Mouse (Mus musculus): ENCODE results near the gene Socs7. TPM values are rescaled to one million over a fixed set of nuclear protein-coding genes. Genes with fewer than 3 reads are reported as not detected.
A peak's percentile ranks its signal among the peaks of the same experiment; 100 is the strongest.
"Not testable (repeated sequence)": the region's sequence is repeated elsewhere in the genome, so short reads cannot be mapped to it uniquely, and the experiment has no call there.

The Socs7 gene
- 10.6 and 10.8 TPM in 2 replicates for polyA plus RNA-seq (2015; fragmentation: Nextera tagmentation; extraction: Ambion mirVana)

GRCm38 (mm10) chr11:97361948-97362648 is at the start of gene Socs7:
TSS of gene Socs7 (plus strand) at chr11:97362551.
- no peaks in the 10 kb centered on the region for H3K9me3 ChIP-seq
- peak; percentile 98 for ATAC-seq (replicated peaks)
- no peaks in the 10 kb centered on the region for H3K36me3 ChIP-seq (replicated peaks)
- peak within 1 kb of the TSS; percentile 95 for H3K4me3 ChIP-seq
- peaks cover 29% of the 10 kb centered on the region for H3K4me1 ChIP-seq
- peak within 1 kb of the TSS; percentile 94 for H3K4me2 ChIP-seq
- no peaks in the 10 kb centered on the region for H3K27me3 ChIP-seq (replicated peaks)
- peak within 1 kb of the TSS; percentile 87 for H3K27ac ChIP-seq
- WGBS = under 1% methylated on average over 28 of the region's 81 CpGs
- H3K9ac ChIP-seq = peak within 1 kb of the TSS; percentile 97

- H3K27ac ChIP-seq; ATAC-seq (replicated peaks); H3K27me3 ChIP-seq (replicated peaks); H3K4me2 ChIP-seq; H3K4me3 ChIP-seq; H3K36me3 ChIP-seq (replicated peaks); H3K9ac ChIP-seq; H3K9me3 ChIP-seq: not testable (repeated sequence)
- 85% methylated on average over 1 of the region's 1 CpGs for WGBS
- peaks cover 37% of the 10 kb centered on the region for H3K4me1 ChIP-seq
Observed at GRCm38 (mm10) chr11:97312871-97313270, 49.5 kb upstream of the Socs7 start.

- Histone ChIP-seq H3K27me3 (replicated peaks) (no peaks in the 10 kb centered on the region), H3K4me1 (peaks cover 37% of the 10 kb centered on the region), H3K4me3 (no peak overlapping the region), H3K9ac (no peak overlapping the region), H3K36me3 (replicated peaks) (no peaks in the 10 kb centered on the region), H3K9me3 (no peaks in the 10 kb centered on the region), H3K4me2 (no peak overlapping the region), H3K27ac (no peak overlapping the region)
- 91% methylated on average over 3 of the region's 3 CpGs for WGBS
- ATAC-seq (replicated peaks) = no peak
Observed at GRCm38 (mm10) chr11:97314110-97314509, 48.2 kb upstream of the Socs7 start.

- H3K27me3 ChIP-seq (replicated peaks) = no peaks in the 10 kb centered on the region
- H3K9ac ChIP-seq = peak overlapping the region; percentile 25; the same call in 1 of the 2 replicates
- peak overlapping the region; percentile 53 for H3K4me2 ChIP-seq
- H3K9me3 ChIP-seq = no peaks in the 10 kb centered on the region
- no peaks in the 10 kb centered on the region for H3K36me3 ChIP-seq (replicated peaks)
- peak overlapping the region; percentile 84 for H3K27ac ChIP-seq
- no peak for ATAC-seq (replicated peaks)
- H3K4me3 ChIP-seq = peak overlapping the region; percentile 51
- H3K4me1 ChIP-seq = peaks cover 30% of the 10 kb centered on the region
- WGBS = 47% methylated on average over 8 of the region's 8 CpGs
Observed at GRCm38 (mm10) chr11:97314751-97315503, 47.4 kb upstream of the Socs7 start.

GRCm38 (mm10) chr11:97315504-97316503 is 46.5 kb upstream of the Socs7 start, which contains the start of gene Mrpl45:
TSS of gene Mrpl45 (plus strand) at chr11:97315716.
- H3K9me3 ChIP-seq = no peaks in the 10 kb centered on the region
- H3K4me2 ChIP-seq = peak within 1 kb of the TSS; percentile 53
- no peaks in the 10 kb centered on the region for H3K27me3 ChIP-seq (replicated peaks)
- under 1% methylated on average over 50 of the region's 50 CpGs for WGBS
- peak within 1 kb of the TSS; percentile 84 for H3K27ac ChIP-seq
- no peaks in the 10 kb centered on the region for H3K36me3 ChIP-seq (replicated peaks)
- H3K9ac ChIP-seq = peak within 1 kb of the TSS; percentile 67
- peak; percentile 96 for ATAC-seq (replicated peaks)
- peaks cover 22% of the 10 kb centered on the region for H3K4me1 ChIP-seq
- peak within 1 kb of the TSS; percentile 51 for H3K4me3 ChIP-seq

- WGBS = 95% methylated on average over 8 of the region's 8 CpGs
- Histone ChIP-seq H3K4me1 (peaks cover 8% of the 10 kb centered on the region), H3K27ac (no peak overlapping the region), H3K9me3 (no peaks in the 10 kb centered on the region), H3K27me3 (replicated peaks) (no peaks in the 10 kb centered on the region), H3K36me3 (replicated peaks) (peaks cover 22% of the 10 kb centered on the region; the same call in 1 of the 2 replicates), H3K9ac (no peak overlapping the region), H3K4me3 (no peak overlapping the region), H3K4me2 (no peak overlapping the region)
- ATAC-seq (replicated peaks) = no peak
Observed at GRCm38 (mm10) chr11:97321197-97321596, 41.2 kb upstream of the Socs7 start.

- WGBS = 84% methylated on average over 8 of the region's 8 CpGs
- H3K27ac ChIP-seq; H3K4me1 ChIP-seq; H3K9ac ChIP-seq; H3K27me3 ChIP-seq (replicated peaks); ATAC-seq (replicated peaks); H3K4me2 ChIP-seq; H3K9me3 ChIP-seq; H3K4me3 ChIP-seq: not testable (repeated sequence)
- peaks cover 30% of the 10 kb centered on the region; the same call in 1 of the 2 replicates for H3K36me3 ChIP-seq (replicated peaks)
Observed at GRCm38 (mm10) chr11:97321894-97322600, 40.3 kb upstream of the Socs7 start.

GRCm38 (mm10) chr11:97325224-97325623 is 37.1 kb upstream of the Socs7 start:
- Histone ChIP-seq H3K9me3 (no peaks in the 10 kb centered on the region), H3K27ac (no peak overlapping the region), H3K9ac (no peak overlapping the region), H3K27me3 (replicated peaks) (no peaks in the 10 kb centered on the region), H3K4me1 (no peaks in the 10 kb centered on the region), H3K4me2 (no peak overlapping the region), H3K4me3 (no peak overlapping the region), H3K36me3 (replicated peaks) (peaks cover 42% of the 10 kb centered on the region; the same call in 1 of the 2 replicates)
- WGBS = 76% methylated on average over 1 of the region's 1 CpGs
- no peak for ATAC-seq (replicated peaks)

GRCm38 (mm10) chr11:97328148-97328547 is 34.2 kb upstream of the Socs7 start:
- no peak for ATAC-seq (replicated peaks)
- H3K9ac ChIP-seq = no peak overlapping the region
- H3K4me1 ChIP-seq = no peaks in the 10 kb centered on the region
- no peak overlapping the region for H3K4me3 ChIP-seq
- H3K9me3 ChIP-seq = no peaks in the 10 kb centered on the region
- WGBS = 25% methylated on average over 9 of the region's 9 CpGs
- H3K27me3 ChIP-seq (replicated peaks) = no peaks in the 10 kb centered on the region
- H3K36me3 ChIP-seq (replicated peaks) = peaks cover 39% of the 10 kb centered on the region; the same call in 1 of the 2 replicates
- no peak overlapping the region for H3K27ac ChIP-seq
- no peak overlapping the region for H3K4me2 ChIP-seq

GRCm38 (mm10) chr11:97330315-97330714 is 32.0 kb upstream of the Socs7 start:
- Histone ChIP-seq H3K27me3 (replicated peaks) (no peaks in the 10 kb centered on the region), H3K9ac (no peak overlapping the region), H3K4me1 (no peaks in the 10 kb centered on the region), H3K9me3 (no peaks in the 10 kb centered on the region), H3K27ac (no peak overlapping the region), H3K4me3 (no peak overlapping the region), H3K36me3 (replicated peaks) (peaks cover 24% of the 10 kb centered on the region; the same call in 1 of the 2 replicates), H3K4me2 (no peak overlapping the region)
- no peak for ATAC-seq (replicated peaks)
- 97% methylated on average over 1 of the region's 1 CpGs for WGBS

Measured in midbrain, embryonic 15.5 days (tissue).